Mouse (Mus musculus) stomach, postnatal 0 days (tissue): ENCODE data around the gene Clba1. TPM values are rescaled to one million over a fixed set of nuclear protein-coding genes. Genes with fewer than 3 reads are reported as not detected.
A peak's percentile ranks its signal among the peaks of the same experiment; 100 is the strongest.

ENCODE experiments used
- ATAC-seq: fragments of 200-750 bp; cut with Nextera tagmentation; 2 replicates; pipeline ENCODE4 v1.8.0; 2017; ENCODE audit not compliant: low FRiP score, low TSS enrichment
- DNase-seq: peaks from one replicate; pipeline ENCODE4 v3.0.0-alpha.2; 2016; ENCODE audit warnings: low spot score
- H3K27ac ChIP-seq: fragments of 300-500 bp; sonication (generic); replicated peaks from 2 replicates; pipeline ENCODE4 v1.5.1; 2014; ENCODE audit warnings: mild to moderate bottlenecking, control low read depth
- H3K27me3 ChIP-seq: fragments of 300-500 bp; sonication (generic); 2 replicates; pipeline ENCODE4 v1.6.1; 2014; ENCODE audit warnings: low read length; ENCODE audit not compliant: control insufficient read depth, insufficient read depth
- H3K36me3 ChIP-seq: fragments of 300-500 bp; sonication (generic); 2 replicates; pipeline ENCODE4 v1.6.1; 2014; ENCODE audit warnings: low read length, mixed read lengths; ENCODE audit not compliant: control insufficient read depth, insufficient read depth
- H3K4me1 ChIP-seq: fragments of 300-500 bp; sonication (generic); replicated peaks from 2 replicates; pipeline ENCODE4 v1.6.1; 2014; ENCODE audit warnings: antibody characterized with exemption; ENCODE audit not compliant: control insufficient read depth, insufficient read depth
- H3K4me2 ChIP-seq: fragments of 300-500 bp; sonication (generic); replicated peaks from 2 replicates; pipeline ENCODE4 v1.6.1; 2014; ENCODE audit warnings: low read depth, mild to moderate bottlenecking, control low read depth, moderate library complexity
- H3K4me3 ChIP-seq: fragments of 300-500 bp; sonication (generic); 2 replicates; pipeline ENCODE4 v1.5.1; 2014; ENCODE audit warnings: low read depth, low read length, control low read depth
- H3K9ac ChIP-seq: fragments of 300-500 bp; sonication (generic); 2 replicates; pipeline ENCODE4 v1.6.1; 2014; ENCODE audit warnings: mild to moderate bottlenecking, low read length, control low read depth, mixed read lengths
- H3K9me3 ChIP-seq: fragments of 300-500 bp; sonication (generic); 2 replicates; pipeline ENCODE4 v1.6.1; 2016; ENCODE audit warnings: low read length; ENCODE audit not compliant: control insufficient read depth
- CTCF ChIP-seq: IDR thresholded peaks from 2 replicates; pipeline ENCODE4 v1.5.1; 2016; ENCODE audit warnings: antibody characterized with exemption, low read depth, mild to moderate bottlenecking, moderate library complexity
- EP300 ChIP-seq: optimal IDR thresholded peaks from 2 replicates; pipeline ENCODE3; 2016; ENCODE audit warnings: antibody characterized with exemption
- WGBS: fragments of 180-500 bp; shearing (Covaris S2); extraction: QIAGEN DNeasy Blood & Tissue Kit; methylation state at CpG from one replicate; pipeline ENCODE4 v1.1.7; 2014; 5-methylcytosine and 5-hydroxymethylcytosine counted together
- polyA plus RNA-seq: library from polyadenylated mRNA; unstranded; fragments of >200 nt; fragmentation: Nextera tagmentation; extraction: Ambion mirVana; gene quantifications from 2 replicates; pipeline ENCODE4 v1.2.1, GENCODE M21; 2015

Gene Clba1
- polyA plus RNA-seq, 1 experiment from 2014 or later: 6.8 TPM

- Histone ChIP-seq H3K9ac (no peak overlapping the region), H3K9me3 (no peaks in the 10 kb centered on the region), H3K36me3 (no peaks in the 10 kb centered on the region), H3K27me3 (no peaks in the 10 kb centered on the region), H3K4me3 (no peak overlapping the region), H3K4me2 (no peak overlapping the region), H3K27ac (no peak overlapping the region), H3K4me1 (peaks cover 18% of the 10 kb centered on the region)
- 11% methylated on average over 4 of the region's 4 CpGs for WGBS
- DNase-seq: peak; percentile 73
- TF ChIP-seq EP300 (no peak), CTCF (peak; percentile 85)
- no peak for ATAC-seq
Observed at GRCm38 (mm10) chr12:112800476-112800875, 8.3 kb upstream of the Clba1 start.

GRCm38 (mm10) chr12:112801864-112802846 lies 6.6 kb upstream of the Clba1 start, which contains the start of gene Ahnak2:
TSS of gene Ahnak2 (minus strand) at chr12:112802657.
- Histone ChIP-seq H3K27ac (no peak within 1 kb of the TSS), H3K4me2 (peak within 1 kb of the TSS; percentile 95), H3K9ac (peak within 1 kb of the TSS; percentile 58; the same call in 1 of the 2 replicates), H3K4me3 (peak within 1 kb of the TSS; percentile 44), H3K27me3 (no peaks in the 10 kb centered on the region), H3K4me1 (peaks cover 10% of the 10 kb centered on the region), H3K36me3 (no peaks in the 10 kb centered on the region), H3K9me3 (no peaks in the 10 kb centered on the region)
- DNase-seq (peak; percentile 73), ATAC-seq (peak; percentile 19; the same call in 1 of the 2 replicates)
- TF ChIP-seq EP300 (no peak), CTCF (no peak)
- 4% methylated on average over 44 of the region's 69 CpGs for WGBS

- DNase-seq (no peak), ATAC-seq (no peak)
- H3K4me1 ChIP-seq: peaks cover 6% of the 10 kb centered on the region; the same call in 1 of the 2 replicates
- no peak for TF ChIP-seq EP300
- no peak for TF ChIP-seq CTCF
- no peaks in the 10 kb centered on the region for H3K36me3 ChIP-seq
- H3K27ac ChIP-seq: no peak overlapping the region
- no peak overlapping the region for H3K4me2 ChIP-seq
- no peak overlapping the region for H3K4me3 ChIP-seq
- no peaks in the 10 kb centered on the region for H3K9me3 ChIP-seq
- WGBS: 35% methylated on average over 3 of the region's 3 CpGs
- H3K9ac ChIP-seq: no peak overlapping the region
- H3K27me3 ChIP-seq: no peaks in the 10 kb centered on the region
Observed at GRCm38 (mm10) chr12:112802917-112803316, 5.8 kb upstream of the Clba1 start.

- Histone ChIP-seq H3K4me3 (no peak overlapping the region), H3K27ac (no peak overlapping the region), H3K27me3 (no peaks in the 10 kb centered on the region), H3K36me3 (no peaks in the 10 kb centered on the region), H3K9me3 (no peaks in the 10 kb centered on the region), H3K4me1 (peaks cover 2% of the 10 kb centered on the region; the same call in 1 of the 2 replicates), H3K4me2 (no peak overlapping the region), H3K9ac (no peak overlapping the region; the same call in 1 of the 2 replicates)
- ATAC-seq (no peak), DNase-seq (no peak)
- TF ChIP-seq CTCF (no peak), EP300 (no peak)
- 34% methylated on average over 13 of the region's 13 CpGs for WGBS
Observed at GRCm38 (mm10) chr12:112804046-112804445, 4.7 kb upstream of the Clba1 start.

GRCm38 (mm10) chr12:112806044-112806443 lies 2.7 kb upstream of the Clba1 start:
- Histone ChIP-seq H3K9ac (no peak overlapping the region), H3K9me3 (no peaks in the 10 kb centered on the region), H3K27ac (no peak overlapping the region), H3K4me1 (0 out of 2 replicates have a peak, but pooled peaks cover 2% of the 10 kb centered on the region), H3K36me3 (no peaks in the 10 kb centered on the region), H3K4me2 (no peak overlapping the region), H3K4me3 (no peak overlapping the region), H3K27me3 (no peaks in the 10 kb centered on the region)
- no peak for TF ChIP-seq CTCF
- no peak for TF ChIP-seq EP300
- WGBS: 65% methylated on average over 6 of the region's 6 CpGs
- no peak for ATAC-seq
- no peak for DNase-seq

- no peak overlapping the region for H3K27ac ChIP-seq
- ATAC-seq (no peak), DNase-seq (no peak)
- H3K4me3 ChIP-seq: no peak overlapping the region
- H3K9me3 ChIP-seq: no peaks in the 10 kb centered on the region
- no peak overlapping the region for H3K4me2 ChIP-seq
- 86% methylated on average over 4 of the region's 4 CpGs for WGBS
- H3K9ac ChIP-seq: no peak overlapping the region
- H3K4me1 ChIP-seq: no peaks in the 10 kb centered on the region
- no peak for TF ChIP-seq EP300
- no peak for TF ChIP-seq CTCF
- H3K27me3 ChIP-seq: no peaks in the 10 kb centered on the region
- H3K36me3 ChIP-seq: no peaks in the 10 kb centered on the region; the same call in 1 of the 2 replicates
Observed at GRCm38 (mm10) chr12:112807796-112808195, 941 bp upstream of the Clba1 start.
